Mouse (Mus musculus) olfactory bulb, adult 2 months (tissue): ENCODE measurements around the gene Hsd3b4.
"Not testable (repeated sequence)": the region's sequence is repeated elsewhere in the genome, so short reads cannot be mapped to it uniquely, and the experiment has no call there.

ENCODE experiments used
- CTCF ChIP-seq: fragments of 200-500 bp; IDR thresholded peaks from 2 replicates; pipeline ENCODE4 v1.5.1; 2012; ENCODE audit warnings: low read depth, mild to moderate bottlenecking, low read length, moderate library complexity; ENCODE audit not compliant: insufficient read depth
- POLR2A ChIP-seq: fragments of 200-500 bp; IDR thresholded peaks from 2 replicates; pipeline ENCODE4 v1.6.1; 2012; ENCODE audit warnings: mild to moderate bottlenecking, low read depth, low read length, moderate library complexity; ENCODE audit not compliant: insufficient read depth

GRCm38 (mm10) chr3:98524978-98525377, 14.7 kb upstream of the Hsd3b4 start:
- TF ChIP-seq CTCF, POLR2A: not testable (repeated sequence)
